23 mouse cellular contexts compared by ENCODE assay signal in genomic region chr11:34178752-34179151, GRCm38 (mm10). TPM values are rescaled to one million over a fixed set of nuclear protein-coding genes. Genes with fewer than 3 reads are reported as not detected.
"Had no signal": no experiment of that assay in that cellular context is flagged by ENCODE, and none has a peak within 500 bp of the region (broad histone marks: within the 10 kb centered on the region; RNA-seq: fewer than 3 reads in every experiment).

No protein-coding gene starts in this region.

- H3K27ac ChIP-seq: midbrain, embryonic 10.5 days; midbrain, embryonic 12.5 days; neural tube, embryonic 12.5 days; stomach, embryonic 15.5 days; stomach, postnatal 0 days had no signal

- H3K4me3 ChIP-seq: midbrain, embryonic 10.5 days; midbrain, embryonic 12.5 days; myocyte; neural tube, embryonic 12.5 days; stomach, embryonic 15.5 days had no signal

- DNase-seq: lung, embryonic 14.5 days; lung, postnatal 10 days; lung, postnatal 4 days; midbrain, embryonic 14.5 days; right cerebral cortex, postnatal 14 days; thymus, adult 2 months; thymus, postnatal 25 days; thymus, postnatal 4 days had no signal

RNA-seq across cellular contexts. Expression of gene Foxi1, which starts 29.1 kb away (rescaled TPM):
- total RNA-seq: megakaryocyte, adult 5-6 weeks; megakaryocyte-erythroid progenitor cell, adult 5-6 weeks; neutrophil, adult 5-6 weeks had no signal
- polyA plus RNA-seq: lung, embryonic 14.5 days; lung, embryonic 16.5 days; midbrain, embryonic 10.5 days; midbrain, embryonic 12.5 days; midbrain, embryonic 14.5 days; midbrain, embryonic 16.5 days; myocyte; neural tube, embryonic 12.5 days; neural tube, embryonic 14.5 days; spleen, adult 2 months; stomach, embryonic 15.5 days; stomach, postnatal 0 days; testis, adult 2 months; urinary bladder, adult 2 months had no signal
